Mouse (Mus musculus): ENCODE results near the gene Sel1l. TPM values are rescaled to one million over a fixed set of nuclear protein-coding genes. Genes with fewer than 3 reads are reported as not detected.

The Sel1l gene
- 13.4 and 13.6 TPM in 2 replicates for polyA plus RNA-seq (2012; rRNA removed)

DNA sequence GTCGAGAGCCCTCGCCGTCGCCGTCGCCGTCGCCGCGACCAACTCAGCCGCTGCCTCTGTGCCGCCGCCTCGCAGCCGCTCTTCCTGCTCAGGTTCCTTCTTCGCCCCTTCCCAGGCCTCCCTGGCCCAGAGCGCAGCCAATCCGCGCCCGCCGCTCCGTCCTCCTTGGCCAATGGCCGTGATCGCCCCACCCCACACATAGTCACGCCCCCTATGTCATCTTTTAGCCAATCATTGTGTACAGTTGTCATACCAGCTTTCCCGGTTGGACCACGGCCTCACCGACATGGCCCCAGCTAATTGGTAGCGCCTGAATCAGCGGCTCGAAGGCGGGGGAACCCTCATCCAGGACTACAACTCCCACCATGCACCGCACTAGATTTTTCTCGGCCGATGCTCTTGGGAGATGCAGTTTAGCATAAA lies at the start of gene Sel1l:
TSS of gene Sel1l (minus strand) at position 113 of the 423 bp plus-strand sequence.

DNA sequence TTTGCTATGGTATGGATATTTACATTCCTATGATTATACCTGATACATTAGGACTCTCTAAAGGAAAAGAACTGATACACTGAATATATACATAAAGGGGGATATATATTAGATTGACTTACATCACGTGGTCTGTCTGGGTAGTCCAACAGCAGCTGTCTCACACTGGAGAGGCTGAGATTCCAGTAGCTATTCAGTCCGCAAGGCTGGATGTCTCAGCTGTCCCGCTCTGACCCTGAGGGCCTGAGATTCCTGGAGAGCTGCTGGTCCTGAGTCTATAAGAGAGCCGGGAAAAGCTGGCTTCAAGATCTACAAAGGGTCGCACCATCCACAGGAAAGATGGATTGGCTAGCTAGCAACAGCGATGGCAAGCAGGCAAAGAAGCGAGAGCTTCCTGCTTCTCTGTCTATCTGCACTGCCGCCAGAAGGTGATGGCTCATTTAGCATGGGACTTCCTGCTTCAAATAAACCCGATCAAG lies 61.0 kb downstream of the Sel1l start, which contains the start of gene Ston2:
TSS of gene Ston2 (minus strand) at position 429 of the 479 bp plus-strand sequence.

Other genes with a start within 250 kb of the Sel1l start
- 26.9 and 33.0 TPM in 2 replicates for gene Ston2, start 60.8 kb downstream of the Sel1l start, polyA plus RNA-seq (2012; rRNA removed)

Measured in liver, embryonic 14 days (tissue).